Mouse (Mus musculus): ENCODE results near the gene Srpr.

Gene Srpr

DNA sequence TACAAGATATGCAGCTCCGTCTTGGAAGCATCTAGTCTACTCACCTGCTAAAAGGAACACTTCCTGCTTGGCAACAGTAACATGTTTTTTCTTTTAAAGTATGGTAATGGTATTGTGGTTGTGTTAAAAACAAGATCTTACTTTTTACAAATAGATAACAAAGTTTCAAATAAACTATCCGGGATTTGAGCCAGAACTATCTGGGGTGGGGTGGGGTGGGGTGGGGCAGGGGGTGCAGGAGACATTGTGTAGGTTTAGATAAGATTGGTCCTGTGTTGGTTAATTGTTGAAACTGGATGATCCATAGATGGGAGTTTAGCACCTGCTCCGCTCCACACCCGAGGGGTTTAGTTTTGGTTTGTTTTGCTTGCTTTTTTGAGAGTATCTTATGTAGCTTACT is 62.4 kb downstream of the Srpr start:
- DNase-seq (ENCODE audit: low spot score), result no peak

DNA sequence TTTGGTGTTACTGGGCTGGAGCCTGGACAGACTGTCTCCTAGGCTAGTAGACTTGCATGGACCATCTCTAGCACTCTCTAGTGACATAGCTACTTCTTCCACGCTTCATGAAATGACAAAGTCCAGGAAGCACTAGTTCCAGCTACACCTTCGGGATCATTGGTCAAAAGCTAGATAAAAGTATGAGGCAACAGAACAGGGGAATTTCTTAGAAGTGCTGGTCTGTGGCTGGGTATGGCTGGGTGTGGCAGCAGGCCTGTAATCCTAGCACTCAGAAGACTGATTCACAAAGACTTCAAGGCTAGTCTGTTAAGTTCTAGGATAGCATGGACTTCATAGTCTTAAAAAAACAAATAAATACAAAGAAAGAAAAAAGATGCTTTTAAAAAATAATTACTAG is 63.5 kb downstream of the Srpr start:
- DNase-seq (ENCODE audit: low spot score), result no peak

DNA sequence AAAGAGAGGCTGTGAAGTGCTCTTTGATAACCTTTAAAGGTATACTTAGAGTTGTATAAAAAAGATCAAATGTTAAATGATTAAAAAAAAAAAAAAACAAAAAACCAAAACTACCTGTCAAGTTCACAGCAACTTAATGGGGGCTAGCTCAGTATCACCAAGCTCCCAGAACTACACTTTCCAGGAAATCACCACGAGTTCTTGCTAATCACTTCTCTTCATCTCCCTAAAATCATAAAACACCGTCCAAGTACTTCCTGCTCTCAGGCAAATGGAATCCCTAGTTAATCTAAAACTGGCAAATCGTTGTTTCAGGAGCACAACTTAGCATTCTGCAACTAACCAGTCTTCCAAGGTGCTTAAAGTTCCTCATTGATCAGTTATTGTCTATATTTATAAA is 64.5 kb downstream of the Srpr start:
- DNase-seq (ENCODE audit: low spot score), result no peak

DNA sequence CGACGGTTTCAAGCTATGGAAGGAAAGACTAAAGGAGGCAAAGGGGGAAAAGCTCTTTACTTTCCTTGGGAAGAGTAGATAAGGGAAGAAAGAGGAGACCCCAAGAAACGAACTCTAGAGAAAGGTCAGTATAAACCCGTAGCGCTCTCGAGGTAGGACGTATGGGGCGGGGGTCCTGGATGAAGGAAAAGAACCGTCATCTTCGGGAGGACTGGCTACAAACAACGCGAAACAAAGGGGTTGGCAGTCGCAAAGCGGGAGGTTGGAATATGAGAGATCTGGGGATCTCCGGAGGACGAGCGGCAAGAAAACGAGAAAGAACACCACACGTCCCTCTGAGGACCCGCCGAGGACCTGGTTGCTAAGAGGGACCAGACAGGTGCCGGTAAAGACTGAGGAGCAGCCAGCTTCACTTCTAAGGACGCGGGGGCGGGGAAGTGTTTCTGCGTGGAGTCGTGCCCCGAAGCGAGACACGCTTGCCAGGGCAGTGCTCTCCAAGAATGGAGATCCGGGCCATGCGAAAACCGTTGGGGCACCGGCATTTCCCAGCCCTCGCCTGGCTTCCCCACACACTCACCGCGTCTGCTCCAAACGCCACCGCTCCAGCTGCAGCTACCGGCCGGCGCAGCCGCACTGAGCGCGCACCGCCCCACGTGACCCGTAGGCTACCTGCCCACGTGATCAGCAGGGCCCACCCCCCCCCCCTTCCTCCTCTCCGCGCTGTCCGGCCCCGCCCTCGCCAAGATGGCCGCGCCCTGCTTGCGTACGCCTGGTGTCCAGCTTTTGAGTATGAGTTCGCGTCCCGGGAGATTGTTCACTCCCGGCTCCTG is 67.4 kb downstream of the Srpr start, which contains the start of the genes Fam118b and Rpusd4:
Gene Fam118b (minus strand): TSS at position 660 of the 830 bp plus-strand sequence.
Gene Rpusd4 (plus strand): TSS at position 720 of the 830 bp plus-strand sequence.
- peak; percentile 86 for DNase-seq (ENCODE audit: low spot score)

DNA sequence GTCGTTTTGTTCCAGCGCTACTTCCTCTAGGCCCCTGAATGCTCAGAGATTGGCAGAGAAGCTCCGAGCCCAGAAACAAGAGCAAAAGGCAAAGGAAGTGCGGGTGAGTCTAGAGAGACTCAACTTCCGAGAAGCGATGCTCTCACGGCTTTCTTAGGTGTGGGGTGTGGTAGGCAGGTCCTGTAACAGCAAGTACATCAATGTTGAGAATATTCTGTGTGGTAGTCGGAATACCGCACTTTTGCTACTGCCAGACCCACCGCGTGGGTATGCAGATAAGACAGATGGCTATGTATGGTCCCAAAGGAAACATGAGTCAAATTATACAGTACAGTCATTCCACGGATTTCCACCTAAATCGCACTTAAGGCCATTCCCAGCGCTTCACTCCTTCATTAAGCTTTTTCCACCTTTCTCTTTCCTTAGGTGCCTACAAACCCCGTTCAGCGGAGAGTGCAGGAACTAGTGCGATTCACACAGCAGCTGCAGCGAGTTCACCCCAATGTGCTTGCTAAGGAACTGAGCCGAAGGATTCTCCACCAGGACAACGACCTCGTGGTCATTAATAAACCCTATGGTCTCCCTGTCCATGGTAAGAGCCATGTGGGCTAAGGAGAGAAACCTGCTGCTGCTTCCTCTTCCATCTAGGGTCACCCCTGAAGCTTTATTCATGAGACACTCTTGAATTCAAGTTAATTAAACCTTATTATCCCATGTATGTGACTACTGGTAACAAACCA is 68.2 kb downstream of the Srpr start:
- no peak for DNase-seq (ENCODE audit: low spot score)

DNA sequence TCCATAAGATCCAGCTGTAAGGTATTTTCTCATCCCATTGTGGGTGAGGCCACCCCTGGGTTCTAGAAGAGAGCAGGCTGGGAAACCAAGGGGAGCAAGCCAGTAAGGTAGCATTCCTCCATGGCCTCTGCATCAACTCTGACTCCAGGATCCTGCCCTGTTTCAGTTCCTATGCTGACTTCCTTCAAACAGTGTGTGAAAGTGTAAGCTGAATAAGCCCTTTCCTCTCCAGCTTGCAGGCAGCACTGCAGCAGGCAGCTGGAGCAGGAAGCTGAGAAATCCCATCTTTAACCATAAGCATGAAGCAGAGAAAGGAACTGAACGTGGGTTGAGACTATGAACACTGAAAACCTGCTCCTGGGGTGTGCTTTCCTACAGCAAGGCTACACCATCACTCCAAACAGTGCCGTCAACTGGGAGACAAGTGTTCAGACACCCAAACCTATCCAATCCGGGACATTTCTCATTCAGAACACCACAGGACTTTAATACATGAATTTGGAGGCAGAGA is 77.9 kb downstream of the Srpr start:
- no peak for DNase-seq (ENCODE audit: low spot score)

DNA sequence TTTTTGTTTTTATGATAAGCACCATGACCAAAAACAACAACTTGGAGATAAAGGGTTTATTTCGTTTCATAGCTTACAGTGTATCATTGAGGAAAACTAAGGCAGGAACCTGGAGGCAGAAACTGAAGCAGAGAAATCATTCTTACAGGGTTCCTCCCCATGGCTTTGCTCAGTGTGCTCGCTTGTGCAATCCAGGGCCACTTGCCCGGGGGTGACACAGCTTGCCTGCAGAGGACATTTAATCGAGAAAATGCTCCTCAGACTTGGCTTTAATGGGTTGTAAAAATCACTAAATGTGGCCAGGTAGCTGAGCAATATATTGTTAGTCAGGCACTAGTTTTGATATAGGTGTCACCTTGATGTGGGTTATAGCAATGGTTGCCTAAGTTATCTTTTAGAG is 78.5 kb downstream of the Srpr start:
- no peak for DNase-seq (ENCODE audit: low spot score)

DNA sequence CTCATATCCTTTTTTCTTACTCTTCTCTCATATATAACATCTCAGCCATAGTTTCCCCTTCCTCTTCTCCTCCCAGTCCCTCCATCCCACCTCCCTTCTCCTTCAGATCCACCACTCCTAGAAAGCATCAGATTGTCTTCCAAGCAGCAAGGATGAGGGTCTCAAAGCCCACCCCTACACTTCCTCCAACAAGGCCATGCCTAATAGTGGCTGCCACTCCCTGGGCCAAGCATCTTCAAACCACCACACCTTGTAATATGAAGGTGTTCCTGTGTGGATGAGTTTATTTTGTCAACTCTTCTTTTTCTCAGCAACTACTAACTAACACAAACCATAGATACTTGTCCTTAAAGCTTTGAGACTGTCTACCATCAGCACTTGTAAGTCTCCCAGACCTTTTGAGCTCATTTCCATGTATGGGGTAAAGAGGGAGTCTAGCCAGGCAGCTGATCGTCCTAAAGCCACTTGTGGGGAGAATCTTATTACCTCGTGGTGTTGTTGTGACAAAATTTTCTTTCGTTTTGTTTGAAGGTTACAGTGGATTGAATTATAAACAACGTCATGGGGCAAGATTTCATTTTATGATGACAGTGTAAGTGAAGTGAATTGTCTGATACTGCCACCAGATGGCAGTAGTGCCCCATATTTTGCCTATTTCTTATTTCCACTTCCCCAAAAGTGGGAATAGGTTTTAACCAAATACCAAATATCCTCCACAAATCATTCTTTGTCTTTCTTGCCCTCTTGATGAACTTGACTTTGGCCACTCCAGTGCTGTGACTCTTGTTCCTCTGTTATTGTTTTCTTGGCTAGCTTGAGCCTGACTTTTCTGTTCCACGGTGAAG is 82.3 kb downstream of the Srpr start:
- DNase-seq (ENCODE audit: low spot score), result no peak

DNA sequence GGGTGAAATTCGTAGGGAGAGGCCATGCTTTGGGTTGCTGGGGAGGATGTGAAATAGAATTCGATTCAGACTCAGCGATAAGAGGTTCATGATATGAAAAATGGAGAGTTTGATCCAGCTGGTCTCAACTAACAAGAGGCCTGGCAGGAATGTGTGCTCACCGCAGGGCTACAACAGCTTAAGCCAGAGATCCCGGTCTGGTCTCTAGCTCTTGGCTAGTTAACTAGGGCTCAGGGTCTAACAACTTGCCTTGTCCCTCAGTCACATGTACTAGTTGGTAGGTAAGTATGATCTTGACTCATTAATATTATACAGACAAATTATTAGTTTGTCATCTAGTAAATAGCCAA is 82.9 kb downstream of the Srpr start:
- DNase-seq (ENCODE audit: low spot score), result no peak

DNA sequence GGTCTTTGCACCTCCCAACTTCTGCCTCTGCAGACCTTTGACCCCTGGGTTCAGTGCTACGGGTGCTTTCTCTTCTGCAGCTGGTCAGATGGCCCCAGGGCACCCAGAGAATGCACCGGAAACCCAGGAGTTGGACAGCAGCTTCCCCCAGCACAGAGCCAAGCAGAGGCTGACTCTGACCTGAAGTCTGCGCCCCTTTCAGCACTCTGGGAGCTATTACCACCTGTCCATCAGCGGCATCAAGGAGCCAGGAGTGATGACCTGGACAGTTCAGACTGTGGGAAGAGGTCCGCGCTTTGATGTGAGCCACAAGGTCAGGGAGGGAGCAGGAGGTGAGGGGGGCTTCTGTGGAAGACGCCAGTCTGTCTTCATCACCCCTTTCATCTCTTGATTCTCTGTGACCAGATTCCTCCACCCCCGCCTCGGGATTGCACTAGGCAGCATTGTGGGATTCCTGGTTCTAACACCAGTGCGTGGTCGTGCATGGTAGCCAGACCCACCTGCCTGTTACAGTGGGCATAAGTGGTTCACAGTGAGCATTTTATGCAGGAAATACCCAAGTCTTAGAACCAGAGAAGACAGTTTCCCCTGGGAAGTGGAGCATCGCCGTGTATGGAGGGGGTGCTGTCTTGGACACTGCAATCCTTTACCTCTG is 83.6 kb downstream of the Srpr start:
- DNase-seq (ENCODE audit: low spot score), result no peak

DNA sequence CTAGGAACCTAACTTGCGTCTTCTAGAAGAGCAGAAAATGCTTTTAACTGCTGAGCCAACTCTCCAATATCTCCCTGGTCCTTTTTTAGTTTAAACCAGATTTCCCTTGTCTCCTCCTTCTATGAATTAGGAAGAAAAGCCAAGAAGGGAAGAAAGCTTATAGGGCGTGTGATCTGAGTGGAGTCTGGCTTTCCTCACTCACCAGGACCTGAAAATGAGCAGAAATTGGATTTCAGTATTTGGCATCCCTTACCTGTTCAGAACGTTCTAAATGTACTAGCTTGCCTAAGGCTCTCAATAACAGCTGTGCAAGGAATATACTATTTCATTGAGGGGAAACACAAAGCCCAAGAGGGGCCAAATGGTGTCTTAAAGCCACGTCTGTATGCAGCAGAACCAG is 84.4 kb downstream of the Srpr start:
- no peak for DNase-seq (ENCODE audit: low spot score)

DNA sequence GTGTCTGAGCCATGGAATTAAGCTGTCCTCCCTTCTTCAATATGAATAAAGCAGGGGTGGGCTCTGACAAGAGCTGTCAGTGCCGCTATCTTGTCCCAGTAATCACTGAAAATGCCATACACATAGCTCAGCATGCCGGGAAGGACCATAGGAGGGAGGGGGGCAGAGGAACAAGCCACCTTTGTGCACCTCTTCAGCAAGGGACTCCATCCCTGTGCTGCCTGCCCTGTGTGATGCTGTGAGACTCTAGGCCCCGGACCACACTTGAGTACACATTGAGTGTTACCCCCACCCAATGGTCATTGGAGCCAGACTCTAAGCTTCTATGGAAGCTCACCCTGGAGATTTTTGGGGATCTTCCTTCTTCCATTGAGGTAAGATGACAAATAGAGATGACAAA is 86.4 kb downstream of the Srpr start:
- no peak for DNase-seq (ENCODE audit: low spot score)

DNA sequence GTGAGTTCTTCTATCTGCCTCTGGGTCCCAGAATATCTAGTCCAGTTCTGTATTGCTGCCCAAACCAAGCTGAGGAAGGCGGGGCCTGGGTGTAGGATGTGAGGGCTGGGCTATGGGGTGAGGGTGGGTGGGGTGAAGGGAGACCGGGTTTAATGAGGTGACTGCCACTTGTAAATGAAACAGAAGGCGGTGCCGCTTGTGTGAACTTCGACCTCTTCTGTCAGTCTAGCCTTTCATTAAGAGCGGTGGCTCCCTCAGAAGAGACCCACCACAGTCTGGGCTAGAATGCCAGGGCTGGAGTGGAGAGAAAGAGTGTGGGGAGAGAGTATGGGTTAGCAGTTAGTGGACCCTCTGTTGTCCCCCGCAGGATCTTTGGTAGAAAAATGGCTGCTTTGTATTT is 90.0 kb downstream of the Srpr start:
- DNase-seq (ENCODE audit: low spot score), result no peak

DNA sequence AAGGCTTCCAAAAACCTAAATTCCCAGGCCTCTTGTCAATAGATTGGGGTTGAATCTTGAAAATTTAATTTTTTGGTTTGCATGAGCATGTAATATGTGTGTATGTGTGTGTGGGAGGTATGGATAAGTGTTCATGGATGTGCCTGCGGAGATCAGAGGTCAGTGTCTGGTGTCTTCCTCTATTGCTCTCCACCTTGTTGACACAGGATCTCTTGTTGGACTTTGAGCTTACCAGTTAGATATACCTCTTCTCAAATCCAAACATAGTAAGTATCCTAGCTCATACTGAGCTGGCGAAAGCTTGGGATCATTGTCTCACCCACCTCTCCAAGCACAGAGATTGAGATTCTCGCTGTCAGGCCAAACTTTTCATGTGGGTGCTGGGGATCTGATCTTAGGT is 90.4 kb downstream of the Srpr start:
- DNase-seq (ENCODE audit: low spot score), result no peak

DNA sequence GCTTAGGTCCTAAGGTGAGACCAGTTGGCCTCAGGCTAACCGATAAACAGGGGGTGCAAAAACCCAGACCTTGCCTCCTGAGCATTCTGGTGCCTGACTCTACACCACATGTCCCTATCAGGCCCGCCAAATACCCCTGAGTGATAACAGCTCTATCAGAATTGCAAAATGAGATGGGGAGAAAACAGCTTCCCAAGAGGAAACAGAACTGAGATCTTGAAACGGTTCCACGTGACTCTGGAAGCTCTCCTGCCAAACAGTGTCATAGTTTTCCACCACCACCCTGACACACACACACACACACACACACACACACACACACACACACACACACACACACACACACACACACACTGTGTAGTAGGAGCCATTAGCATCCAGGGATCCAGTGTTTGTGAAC is 90.9 kb downstream of the Srpr start:
- no peak for DNase-seq (ENCODE audit: low spot score)

DNA sequence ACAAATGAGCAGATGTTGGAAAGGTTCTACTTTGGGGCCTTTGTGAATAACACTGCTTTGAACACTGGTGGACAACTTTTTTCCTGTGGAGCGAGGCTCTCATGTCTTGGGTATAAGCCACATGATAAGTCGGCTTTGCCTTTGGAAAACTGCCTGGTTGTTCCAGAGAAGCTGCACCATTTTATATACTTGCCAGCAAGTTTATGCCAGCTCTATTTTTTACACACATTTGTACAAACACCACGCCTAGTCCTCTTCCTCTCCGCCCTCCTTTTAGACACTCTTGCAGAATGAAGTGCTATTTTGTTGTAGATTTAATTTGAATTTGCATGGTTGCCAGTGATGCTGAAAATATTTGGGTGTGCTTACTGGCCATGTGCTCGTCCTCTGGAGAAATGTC is 93.5 kb downstream of the Srpr start:
- no peak for DNase-seq (ENCODE audit: low spot score)
